Mouse (Mus musculus) liver, embryonic 16.5 days (tissue): ENCODE results near the gene Usp43. TPM values are rescaled to one million over a fixed set of nuclear protein-coding genes. Genes with fewer than 3 reads are reported as not detected.

Experiments
- ATAC-seq: fragments of 200-750 bp; cut with Nextera tagmentation; 2 replicates; pipeline ENCODE4 v1.8.0; 2017; ENCODE audit warnings: low read depth, mild to moderate bottlenecking, moderate number of reproducible peaks, moderate library complexity
- H3K27ac ChIP-seq: fragments of 300-500 bp; sonication (generic); 2 replicates; pipeline ENCODE4 v1.5.1; 2014; ENCODE audit warnings: mild to moderate bottlenecking, low read length
- H3K27me3 ChIP-seq: fragments of 300-500 bp; sonication (generic); 2 replicates; pipeline ENCODE4 v1.6.1; 2014; ENCODE audit warnings: low read depth, low read length, mixed read lengths; ENCODE audit not compliant: control insufficient read depth, insufficient read depth
- H3K36me3 ChIP-seq: fragments of 300-500 bp; sonication (generic); 2 replicates; pipeline ENCODE4 v1.6.1; 2014; ENCODE audit warnings: mild to moderate bottlenecking; ENCODE audit not compliant: control insufficient read depth, insufficient read depth
- H3K4me1 ChIP-seq: fragments of 300-500 bp; sonication (generic); 2 replicates; pipeline ENCODE4 v1.6.1; 2014; ENCODE audit warnings: low read depth, low read length, mixed read lengths; ENCODE audit not compliant: control insufficient read depth
- H3K4me2 ChIP-seq: fragments of 300-500 bp; sonication (generic); 2 replicates; pipeline ENCODE4 v1.6.1; 2014; ENCODE audit warnings: low read depth, low read length, mixed read lengths
- H3K4me3 ChIP-seq: fragments of 300-500 bp; sonication (generic); 2 replicates; pipeline ENCODE4 v1.5.1; 2014; ENCODE audit warnings: low read depth, mild to moderate bottlenecking, low read length
- H3K9ac ChIP-seq: fragments of 300-500 bp; sonication (generic); 2 replicates; pipeline ENCODE4 v1.6.1; 2014; ENCODE audit warnings: low read depth, low read length
- H3K9me3 ChIP-seq: fragments of 300-500 bp; sonication (generic); replicated peaks from 2 replicates; pipeline ENCODE4 v1.6.1; 2016; ENCODE audit warnings: low read length; ENCODE audit not compliant: control insufficient read depth
- WGBS: fragments of 180-500 bp; shearing (Covaris S2); extraction: QIAGEN DNeasy Blood & Tissue Kit; methylation state at CpG from one replicate; pipeline ENCODE4 v1.1.7; 2014; ENCODE audit not compliant: insufficient replicate concordance; 5-methylcytosine and 5-hydroxymethylcytosine counted together
- polyA plus RNA-seq: library from polyadenylated mRNA; unstranded; fragments of >200 nt; fragmentation: Nextera tagmentation; extraction: Ambion mirVana; gene quantifications from 2 replicates; pipeline ENCODE4 v1.2.1, GENCODE M21; 2015

Usp43 gene
- polyA plus RNA-seq, 1 experiment from 2014 or later: 0.08 TPM

GRCm38 (mm10) chr11:67806832-67807597 lies 114.9 kb downstream of the Usp43 start:
- no peaks in the 10 kb centered on the region for H3K9me3 ChIP-seq

GRCm38 (mm10) chr11:67805538-67805937 lies 116.4 kb downstream of the Usp43 start:
- Histone ChIP-seq H3K27ac (no peak overlapping the region), H3K4me3 (no peak overlapping the region), H3K4me1 (no peaks in the 10 kb centered on the region), H3K27me3 (no peaks in the 10 kb centered on the region), H3K9ac (no peak overlapping the region), H3K36me3 (no peaks in the 10 kb centered on the region), H3K4me2 (no peak overlapping the region), H3K9me3 (no peaks in the 10 kb centered on the region)
- no peak for ATAC-seq
- WGBS: 53% methylated on average over 1 of the region's 1 CpGs

More at GRCm38 (mm10) chr11:67806832-67807597, 114.9 kb downstream of the Usp43 start:
- H3K4me2 ChIP-seq: no peak overlapping the region
- no peak overlapping the region for H3K27ac ChIP-seq
- no peak for ATAC-seq
- no peak overlapping the region for H3K4me3 ChIP-seq
- 64% methylated on average over 11 of the region's 11 CpGs for WGBS
- H3K27me3 ChIP-seq: no peaks in the 10 kb centered on the region
- H3K36me3 ChIP-seq: no peaks in the 10 kb centered on the region
- H3K9ac ChIP-seq: no peak overlapping the region
- H3K4me1 ChIP-seq: no peaks in the 10 kb centered on the region

Other genes starting within 250 kb of the Usp43 start
- gene Rcvrn, start 226.8 kb downstream of the Usp43 start, polyA plus RNA-seq: not detected in 2 replicates
- gene Glp2r, start 151.0 kb downstream of the Usp43 start, polyA plus RNA-seq: 0.44 and 0.71 TPM in 2 replicates
- gene Gsg1l2, start 147.5 kb downstream of the Usp43 start, polyA plus RNA-seq: not detected in 2 replicates
- gene Dhrs7c, start 124.0 kb downstream of the Usp43 start, polyA plus RNA-seq: 0.36 and 1.1 TPM in 2 replicates
- not detected in 2 replicates for gene Cfap52, start 43.5 kb upstream of the Usp43 start, polyA plus RNA-seq
- gene Stx8, start 44.0 kb upstream of the Usp43 start, polyA plus RNA-seq: 16.6 and 19.6 TPM in 2 replicates